Mouse (Mus musculus): Measurements from ENCODE around the gene Aco2. TPM values are rescaled to one million over a fixed set of nuclear protein-coding genes. Genes with fewer than 3 reads are reported as not detected.
A peak's percentile ranks its signal among the peaks of the same experiment; 100 is the strongest.

The Aco2 gene
- total and polyA plus RNA-seq, 3 experiments, result 1,810 to 2,215 (median 2,076) TPM

- 77% methylated on average over 7 of the region's 7 CpGs for WGBS
- Histone ChIP-seq H3K4me1 (ENCODE audit: control insufficient read depth, insufficient read depth, low read length) (peaks cover 21% of the 10 kb centered on the region), H3K27me3 (ENCODE audit: control insufficient read depth, insufficient read depth, low read length) (no peaks in the 10 kb centered on the region), H3K4me3 (no peak overlapping the region), H3K79me2 (replicated peaks; ENCODE audit: control insufficient read depth, insufficient read depth, low read length) (no peaks in the 10 kb centered on the region), H3K9ac (ENCODE audit: low read depth, low read length) (peak overlapping the region; percentile 39), H3K27ac (peak overlapping the region; percentile 97), H3K36me3 (ENCODE audit: control insufficient read depth, insufficient read depth, low read length) (no peaks in the 10 kb centered on the region)
- intact Hi-C loops (cut with DNase I), result no loop called here
- no peak for DNase-seq
- TF ChIP-seq CTCF (IDR thresholded peaks at IDR 0.05) (no peak), EP300 (IDR thresholded peaks at IDR 0.05; ENCODE audit: insufficient read depth, low read depth, low read length) (no peak), POLR2A (IDR thresholded peaks at IDR 0.05; ENCODE audit: insufficient read depth, low read depth, low read length) (no peak)
These were observed 31.8 kb upstream of the Aco2 start for GRCm38 (mm10) chr15:81840306-81840705.

GRCm38 (mm10) chr15:81842275-81842674, 29.8 kb upstream of the Aco2 start:
- no peak overlapping the region for H3K4me3 ChIP-seq
- no peak overlapping the region for H3K27ac ChIP-seq
- TF ChIP-seq POLR2A (IDR thresholded peaks at IDR 0.05; ENCODE audit: insufficient read depth, low read depth, low read length) (no peak), EP300 (IDR thresholded peaks at IDR 0.05; ENCODE audit: insufficient read depth, low read depth, low read length) (no peak), CTCF (IDR thresholded peaks at IDR 0.05) (no peak)
- peaks cover 19% of the 10 kb centered on the region for H3K4me1 ChIP-seq (ENCODE audit: control insufficient read depth, insufficient read depth, low read length)
- no peak for DNase-seq
- H3K79me2 ChIP-seq (replicated peaks; ENCODE audit: control insufficient read depth, insufficient read depth, low read length), result no peaks in the 10 kb centered on the region
- H3K36me3 ChIP-seq (ENCODE audit: control insufficient read depth, insufficient read depth, low read length), result no peaks in the 10 kb centered on the region
- intact Hi-C loops (cut with DNase I), result no loop called here
- no peaks in the 10 kb centered on the region for H3K27me3 ChIP-seq (ENCODE audit: control insufficient read depth, insufficient read depth, low read length)
- 87% methylated on average over 7 of the region's 7 CpGs for WGBS
- no peak overlapping the region for H3K9ac ChIP-seq (ENCODE audit: low read depth, low read length)

GRCm38 (mm10) chr15:81845033-81845625, 27.0 kb upstream of the Aco2 start:
- Histone ChIP-seq H3K36me3 (ENCODE audit: control insufficient read depth, insufficient read depth, low read length) (peaks cover 14% of the 10 kb centered on the region), H3K9ac (ENCODE audit: low read depth, low read length) (0 out of 2 replicates have a peak overlapping the region, but pooled peaks have one; percentile 6), H3K4me3 (no peak overlapping the region), H3K79me2 (replicated peaks; ENCODE audit: control insufficient read depth, insufficient read depth, low read length) (no peaks in the 10 kb centered on the region), H3K4me1 (ENCODE audit: control insufficient read depth, insufficient read depth, low read length) (peaks cover 14% of the 10 kb centered on the region), H3K27ac (peak overlapping the region; percentile 49), H3K27me3 (ENCODE audit: control insufficient read depth, insufficient read depth, low read length) (no peaks in the 10 kb centered on the region)
- no peak for DNase-seq
- TF ChIP-seq POLR2A (IDR thresholded peaks at IDR 0.05; ENCODE audit: insufficient read depth, low read depth, low read length) (no peak), EP300 (IDR thresholded peaks at IDR 0.05; ENCODE audit: insufficient read depth, low read depth, low read length) (no peak)
- WGBS, result 68% methylated on average over 5 of the region's 5 CpGs
- intact Hi-C loops (cut with DNase I), result no loop called here

- peak; percentile 71 for TF ChIP-seq POLR2A (IDR thresholded peaks at IDR 0.05; ENCODE audit: insufficient read depth, low read depth, low read length)
- 0 out of 2 replicates have a peak, but pooled peaks have one; percentile 68 for TF ChIP-seq EP300 (IDR thresholded peaks at IDR 0.05; ENCODE audit: insufficient read depth, low read depth, low read length)
- no peak for TF ChIP-seq CTCF (IDR thresholded peaks at IDR 0.05)
- Histone ChIP-seq H3K27me3 (ENCODE audit: control insufficient read depth, insufficient read depth, low read length) (no peaks in the 10 kb centered on the region), H3K79me2 (replicated peaks; ENCODE audit: control insufficient read depth, insufficient read depth, low read length) (no peaks in the 10 kb centered on the region; the same call in 1 of the 2 replicates), H3K9ac (ENCODE audit: low read depth, low read length) (peak overlapping the region; percentile 14; the same call in 1 of the 2 replicates), H3K27ac (peak overlapping the region; percentile 49), H3K4me1 (ENCODE audit: control insufficient read depth, insufficient read depth, low read length) (peaks cover 14% of the 10 kb centered on the region), H3K36me3 (ENCODE audit: control insufficient read depth, insufficient read depth, low read length) (peaks cover 18% of the 10 kb centered on the region), H3K4me3 (no peak overlapping the region)
- intact Hi-C loops (cut with DNase I), result no loop called here
- WGBS, result 16% methylated on average over 4 of the region's 4 CpGs
- peak; percentile 72 to 85 for DNase-seq
These were observed 26.4 kb upstream of the Aco2 start for GRCm38 (mm10) chr15:81845724-81846123.

- WGBS, result 57% methylated on average over 9 of the region's 9 CpGs
- intact Hi-C loops (cut with DNase I), result no loop called here
- H3K79me2 ChIP-seq (replicated peaks; ENCODE audit: control insufficient read depth, insufficient read depth, low read length), result peaks cover 2% of the 10 kb centered on the region
- peak; percentile 40 to 41 for DNase-seq
- peak overlapping the region; percentile 52 for H3K27ac ChIP-seq
- H3K4me3 ChIP-seq, result no peak overlapping the region
- H3K36me3 ChIP-seq (ENCODE audit: control insufficient read depth, insufficient read depth, low read length), result peaks cover 18% of the 10 kb centered on the region
- H3K9ac ChIP-seq (ENCODE audit: low read depth, low read length), result no peak overlapping the region
- H3K4me1 ChIP-seq (ENCODE audit: control insufficient read depth, insufficient read depth, low read length), result peaks cover 14% of the 10 kb centered on the region
- 0 out of 2 replicates have a peak, but pooled peaks have one; percentile 53 for TF ChIP-seq EP300 (IDR thresholded peaks at IDR 0.05; ENCODE audit: insufficient read depth, low read depth, low read length)
- no peak for TF ChIP-seq CTCF (IDR thresholded peaks at IDR 0.05)
- TF ChIP-seq POLR2A (IDR thresholded peaks at IDR 0.05; ENCODE audit: insufficient read depth, low read depth, low read length), result no peak; the same call in 1 of the 2 replicates
- no peaks in the 10 kb centered on the region for H3K27me3 ChIP-seq (ENCODE audit: control insufficient read depth, insufficient read depth, low read length)
These were observed 25.4 kb upstream of the Aco2 start for GRCm38 (mm10) chr15:81846755-81847154.

- intact Hi-C loops (cut with DNase I), result no loop called here
- Histone ChIP-seq H3K27me3 (ENCODE audit: control insufficient read depth, insufficient read depth, low read length) (no peaks in the 10 kb centered on the region), H3K9ac (ENCODE audit: low read depth, low read length) (no peak overlapping the region), H3K4me3 (no peak overlapping the region), H3K79me2 (replicated peaks; ENCODE audit: control insufficient read depth, insufficient read depth, low read length) (peaks cover 5% of the 10 kb centered on the region), H3K36me3 (ENCODE audit: control insufficient read depth, insufficient read depth, low read length) (peaks cover 21% of the 10 kb centered on the region), H3K27ac (peak overlapping the region; percentile 52), H3K4me1 (ENCODE audit: control insufficient read depth, insufficient read depth, low read length) (peaks cover 14% of the 10 kb centered on the region)
- WGBS, result 82% methylated on average over 4 of the region's 4 CpGs
- 0 out of 2 replicates have a peak, but pooled peaks have one; percentile 4 for TF ChIP-seq EP300 (IDR thresholded peaks at IDR 0.05; ENCODE audit: insufficient read depth, low read depth, low read length)
- no peak for TF ChIP-seq CTCF (IDR thresholded peaks at IDR 0.05)
- no peak for TF ChIP-seq POLR2A (IDR thresholded peaks at IDR 0.05; ENCODE audit: insufficient read depth, low read depth, low read length)
- no peak for DNase-seq
These were observed 24.9 kb upstream of the Aco2 start for GRCm38 (mm10) chr15:81847161-81847560.

Measured in heart, adult 2 months (tissue).